Mouse (Mus musculus) stomach, postnatal 0 days (tissue): Measurements from ENCODE around the gene Cacna2d3.

Source experiments
- CTCF ChIP-seq: IDR thresholded peaks from 2 replicates; pipeline ENCODE4 v1.5.1; 2016; ENCODE audit warnings: antibody characterized with exemption, low read depth, mild to moderate bottlenecking, moderate library complexity
- EP300 ChIP-seq: optimal IDR thresholded peaks from 2 replicates; pipeline ENCODE3; 2016; ENCODE audit warnings: antibody characterized with exemption

- TF ChIP-seq EP300: no peak
- TF ChIP-seq CTCF: no peak
These were observed 287.9 kb downstream of the Cacna2d3 start for GRCm38 (mm10) chr14:29433716-29434115.
